Mouse (Mus musculus): ENCODE results near the gene Med15. TPM values are rescaled to one million over a fixed set of nuclear protein-coding genes. Genes with fewer than 3 reads are reported as not detected.

Gene Med15
- total RNA-seq, 2 experiments from 2014 or later: 66.2 to 69.6 TPM

DNA sequence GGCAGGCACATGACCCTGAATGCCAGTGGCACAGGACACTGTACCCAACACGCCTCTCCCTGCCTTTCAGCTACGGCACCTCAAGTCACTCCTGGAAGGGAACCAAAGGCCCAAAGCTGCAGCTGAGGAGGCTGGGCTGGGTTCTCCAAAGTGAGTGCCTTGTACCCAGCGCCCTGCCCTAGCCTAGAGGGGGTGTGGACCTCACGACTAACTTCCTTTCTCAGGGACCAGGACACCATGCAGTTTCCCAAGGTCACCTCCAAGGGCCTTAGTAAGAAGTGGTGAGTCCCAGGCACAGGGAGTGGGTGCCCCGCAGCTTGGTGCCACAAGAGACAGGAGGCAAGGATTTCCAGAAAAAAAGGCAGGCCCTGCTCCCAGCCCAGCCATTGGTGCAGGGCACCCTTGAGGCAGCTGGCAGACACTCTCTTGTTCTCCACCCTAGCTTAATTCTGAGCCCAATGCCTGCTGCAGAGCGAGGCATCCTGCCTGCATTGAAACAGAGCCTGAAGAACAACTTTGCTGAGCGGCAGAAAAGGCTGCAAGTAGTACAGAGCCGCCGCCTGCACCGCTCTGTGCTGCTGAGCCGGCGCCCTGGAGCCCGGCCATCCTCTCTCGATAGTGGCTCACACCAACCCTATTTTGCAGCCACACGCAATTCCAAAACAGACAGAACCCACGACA, 82.6 kb downstream of the Med15 start:
- peak; percentile 23 to 31 for DNase-seq (ENCODE audit: low spot score in 2 of 2)

DNA sequence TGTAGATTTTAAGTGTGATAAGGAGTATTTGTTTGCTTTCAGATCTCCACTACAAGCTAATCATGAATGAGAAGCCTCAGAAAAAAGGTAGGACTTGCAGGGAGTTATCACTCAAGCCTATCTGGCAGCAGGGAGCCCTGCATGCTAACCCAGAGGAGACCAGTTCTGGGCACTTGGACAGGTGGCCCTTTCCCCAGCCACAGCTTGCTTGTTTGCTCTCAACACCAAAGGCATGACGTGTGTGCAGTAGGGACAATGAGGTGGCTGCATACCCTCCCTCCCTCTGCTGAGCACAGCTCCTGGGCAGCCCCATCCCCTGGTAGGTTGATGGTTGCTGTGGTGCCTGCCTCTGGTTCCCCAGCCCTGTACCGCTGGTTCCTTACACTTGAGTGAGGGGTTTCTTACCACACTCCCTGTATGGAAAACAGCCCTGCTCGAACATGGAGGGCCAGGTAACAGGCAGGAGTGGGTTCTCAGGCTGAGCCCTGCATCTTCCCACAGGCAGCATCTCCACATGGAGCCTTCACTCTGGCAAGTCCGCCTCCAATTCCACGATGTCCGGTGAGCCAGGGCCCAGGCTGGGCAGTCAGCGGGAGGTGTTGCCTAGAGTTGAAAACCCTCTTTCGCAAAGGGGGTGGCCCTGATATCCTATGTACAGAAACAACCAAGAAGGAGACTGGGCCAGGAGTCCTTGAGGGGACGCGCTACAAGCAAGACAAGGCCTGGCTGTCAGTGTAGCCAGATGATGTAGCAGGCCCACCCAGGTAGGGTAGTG, 84.9 kb downstream of the Med15 start:
- DNase-seq (ENCODE audit: low spot score in 2 of 2): no peak

GRCm38 (mm10) chr16:17647156-17647555, 85.5 kb downstream of the Med15 start:
- no peak for DNase-seq (ENCODE audit: low spot score in 2 of 2)

DNA sequence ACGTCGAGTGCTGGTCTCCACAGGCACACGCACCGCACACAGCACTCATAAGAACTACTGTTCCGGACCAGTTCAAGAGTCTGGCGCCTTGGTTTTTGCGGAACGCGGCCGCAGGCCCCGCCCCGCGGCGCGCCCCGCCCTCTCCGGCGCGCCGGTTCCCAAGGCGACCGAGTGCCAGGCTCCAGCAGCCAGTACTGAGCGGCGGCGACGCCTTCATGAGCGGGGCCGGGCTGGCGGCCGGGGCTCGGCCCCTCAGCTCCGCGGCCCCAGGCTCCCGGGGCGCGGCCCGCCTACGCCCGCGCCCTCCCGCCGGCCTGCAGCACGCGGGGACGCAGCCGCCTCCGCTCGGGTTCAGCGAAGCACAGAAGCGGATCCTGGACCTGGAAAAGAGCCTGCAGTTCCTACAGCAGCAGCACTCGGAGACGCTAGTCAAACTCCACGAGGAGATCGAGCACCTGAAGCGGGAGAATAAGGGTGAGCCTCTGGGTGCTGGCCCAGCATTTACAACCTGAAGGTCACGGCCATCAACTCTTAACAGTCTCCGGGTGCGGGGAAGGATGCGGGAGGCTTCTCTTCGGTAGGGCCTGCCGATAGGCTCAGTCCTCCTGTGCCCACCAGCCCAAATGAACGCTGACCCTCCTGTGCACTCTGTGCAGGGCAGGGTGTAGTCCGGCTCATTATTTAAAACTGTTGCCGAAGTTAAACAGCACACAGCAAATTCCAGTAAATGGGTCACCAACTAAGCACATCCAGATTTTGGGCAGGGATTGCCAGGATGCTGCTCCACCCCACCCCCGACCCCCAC, 86.2 kb downstream of the Med15 start, which contains the start of gene Ccdc74a:
Gene Ccdc74a, plus strand, starts transcription at position 161 of the 805 bp plus-strand sequence.
- peak; percentile 67 to 81 for DNase-seq (ENCODE audit: low spot score in 2 of 2)

DNA sequence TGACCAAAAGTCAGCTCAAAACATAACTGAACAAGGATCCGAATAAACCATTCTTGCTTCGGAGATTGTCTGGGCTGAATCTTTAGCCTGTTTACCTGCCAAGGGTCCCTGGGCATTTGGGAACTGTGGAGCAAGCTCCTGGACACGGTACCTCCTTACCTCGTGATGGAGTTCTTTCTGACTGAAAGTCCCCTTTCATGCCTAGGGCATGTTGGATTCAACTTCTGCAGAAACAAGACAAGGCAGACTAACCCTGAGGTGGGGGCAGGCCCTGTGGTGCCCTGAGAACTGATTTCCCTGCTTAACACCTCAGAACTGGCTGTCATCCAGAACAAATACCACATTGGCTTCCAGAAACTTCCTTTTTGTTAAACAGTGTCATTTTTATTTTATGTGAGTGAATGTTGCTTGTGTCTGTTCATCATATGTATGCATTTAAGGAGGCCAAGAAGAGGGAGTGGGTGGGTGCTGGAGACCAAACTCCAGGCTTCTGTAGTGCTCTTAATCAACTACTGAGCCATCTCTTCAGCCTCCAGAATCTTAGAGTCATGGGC, 89.2 kb downstream of the Med15 start:
- no peak for DNase-seq (ENCODE audit: low spot score in 2 of 2)

GRCm38 (mm10) chr16:17642311-17642710, 90.4 kb downstream of the Med15 start:
- DNase-seq (ENCODE audit: low spot score in 2 of 2): no peak

- DNase-seq (ENCODE audit: low spot score in 2 of 2): no peak
Observed at GRCm38 (mm10) chr16:17641301-17641700, 91.4 kb downstream of the Med15 start.

GRCm38 (mm10) chr16:17640706-17641105, 92.0 kb downstream of the Med15 start:
- no peak for DNase-seq (ENCODE audit: low spot score in 2 of 2)

GRCm38 (mm10) chr16:17639951-17640350, 92.7 kb downstream of the Med15 start:
- DNase-seq (ENCODE audit: low spot score in 2 of 2): no peak

GRCm38 (mm10) chr16:17639081-17639480, 93.6 kb downstream of the Med15 start:
- DNase-seq (ENCODE audit: low spot score in 2 of 2): no peak

- no peak for DNase-seq (ENCODE audit: low spot score in 2 of 2)
Observed at GRCm38 (mm10) chr16:17638036-17638628, 94.6 kb downstream of the Med15 start.

GRCm38 (mm10) chr16:17637610-17638009, 95.1 kb downstream of the Med15 start:
- no peak for DNase-seq (ENCODE audit: low spot score in 2 of 2)

DNA sequence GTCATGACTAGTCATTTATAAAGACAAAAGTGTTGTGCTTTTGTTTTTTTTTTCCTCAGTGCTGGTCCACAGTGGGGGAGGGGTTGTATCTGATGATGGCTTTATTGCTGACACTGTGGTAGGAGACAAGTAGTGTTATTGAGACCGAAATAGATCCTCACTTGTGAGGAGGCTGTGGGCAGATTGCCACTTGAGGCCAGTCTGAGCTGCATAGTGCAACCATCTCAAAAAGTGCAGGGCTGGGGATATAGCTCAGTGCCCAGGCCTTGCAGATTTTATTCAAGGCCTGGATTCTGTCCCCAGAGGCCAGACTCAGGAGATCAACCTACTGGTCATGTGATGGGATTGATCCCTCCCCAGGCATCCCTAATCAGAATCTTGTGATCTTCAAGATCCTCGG, 95.8 kb downstream of the Med15 start:
- no peak for DNase-seq (ENCODE audit: low spot score in 2 of 2)

- no peak for DNase-seq (ENCODE audit: low spot score in 2 of 2)
Observed at GRCm38 (mm10) chr16:17633481-17634181, 99.1 kb downstream of the Med15 start.

DNA sequence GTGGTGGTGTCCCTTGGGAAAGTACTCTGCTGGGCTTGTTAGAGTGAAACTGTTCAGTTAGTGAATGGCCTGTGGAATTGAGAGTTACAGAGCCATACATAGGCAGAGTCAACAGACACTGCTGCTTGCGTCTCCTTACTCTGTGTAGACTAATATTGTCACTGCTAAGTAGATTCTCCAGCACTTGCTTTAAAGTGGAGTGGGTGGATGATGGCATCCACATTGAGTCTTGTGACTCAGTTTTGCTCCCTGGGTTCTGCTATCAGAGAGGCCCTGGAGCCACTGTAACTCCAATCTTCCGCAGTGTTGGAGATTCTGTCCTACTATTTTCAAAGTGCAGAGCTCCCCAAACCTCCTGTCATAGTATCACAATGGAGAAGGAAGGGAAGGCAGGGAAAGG, 100.1 kb downstream of the Med15 start:
- no peak for DNase-seq (ENCODE audit: low spot score in 2 of 2)

- no peak for DNase-seq (ENCODE audit: low spot score in 2 of 2)
Observed at GRCm38 (mm10) chr16:17626269-17626555, 106.5 kb downstream of the Med15 start.

DNA sequence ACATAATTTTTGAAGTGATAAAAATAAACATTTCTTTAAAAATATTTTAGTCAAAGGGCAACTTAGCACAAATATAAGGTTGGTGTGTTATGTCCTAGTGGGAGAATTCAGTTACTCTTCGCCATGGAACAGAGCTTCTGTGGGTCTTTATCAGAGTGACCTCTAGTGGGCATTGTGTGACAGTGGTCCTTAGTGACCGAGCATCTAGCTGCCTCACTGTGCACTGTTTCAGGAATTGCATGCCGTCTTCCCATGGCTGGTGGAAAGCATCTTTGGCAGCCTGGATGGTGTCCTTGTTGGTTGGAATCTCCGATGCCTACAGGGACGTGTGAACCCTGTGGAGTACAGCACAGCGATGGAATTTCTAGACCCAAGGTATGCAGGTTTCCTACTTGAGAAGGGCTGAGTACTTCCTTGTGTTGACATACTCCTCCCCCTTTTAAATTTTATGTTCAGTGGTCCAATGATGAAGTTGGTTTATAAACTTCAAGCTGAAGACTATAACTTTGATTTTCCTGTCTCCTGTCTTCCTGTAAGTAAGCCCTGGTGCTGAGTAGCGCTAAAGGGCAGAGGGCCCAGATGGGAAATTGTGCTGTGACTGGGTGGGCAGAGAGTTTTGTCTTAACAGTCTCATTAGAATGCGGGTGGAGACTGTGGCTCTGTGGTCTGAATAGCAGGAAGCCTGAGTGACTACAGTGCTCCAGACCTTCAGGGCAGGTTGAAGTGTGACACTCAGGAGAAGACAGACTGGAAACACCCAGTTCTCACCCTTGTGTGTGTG, 107.0 kb downstream of the Med15 start:
- no peak for DNase-seq (ENCODE audit: low spot score in 2 of 2)

GRCm38 (mm10) chr16:17621936-17622335, 110.8 kb downstream of the Med15 start:
- DNase-seq (ENCODE audit: low spot score in 2 of 2): no peak

DNA sequence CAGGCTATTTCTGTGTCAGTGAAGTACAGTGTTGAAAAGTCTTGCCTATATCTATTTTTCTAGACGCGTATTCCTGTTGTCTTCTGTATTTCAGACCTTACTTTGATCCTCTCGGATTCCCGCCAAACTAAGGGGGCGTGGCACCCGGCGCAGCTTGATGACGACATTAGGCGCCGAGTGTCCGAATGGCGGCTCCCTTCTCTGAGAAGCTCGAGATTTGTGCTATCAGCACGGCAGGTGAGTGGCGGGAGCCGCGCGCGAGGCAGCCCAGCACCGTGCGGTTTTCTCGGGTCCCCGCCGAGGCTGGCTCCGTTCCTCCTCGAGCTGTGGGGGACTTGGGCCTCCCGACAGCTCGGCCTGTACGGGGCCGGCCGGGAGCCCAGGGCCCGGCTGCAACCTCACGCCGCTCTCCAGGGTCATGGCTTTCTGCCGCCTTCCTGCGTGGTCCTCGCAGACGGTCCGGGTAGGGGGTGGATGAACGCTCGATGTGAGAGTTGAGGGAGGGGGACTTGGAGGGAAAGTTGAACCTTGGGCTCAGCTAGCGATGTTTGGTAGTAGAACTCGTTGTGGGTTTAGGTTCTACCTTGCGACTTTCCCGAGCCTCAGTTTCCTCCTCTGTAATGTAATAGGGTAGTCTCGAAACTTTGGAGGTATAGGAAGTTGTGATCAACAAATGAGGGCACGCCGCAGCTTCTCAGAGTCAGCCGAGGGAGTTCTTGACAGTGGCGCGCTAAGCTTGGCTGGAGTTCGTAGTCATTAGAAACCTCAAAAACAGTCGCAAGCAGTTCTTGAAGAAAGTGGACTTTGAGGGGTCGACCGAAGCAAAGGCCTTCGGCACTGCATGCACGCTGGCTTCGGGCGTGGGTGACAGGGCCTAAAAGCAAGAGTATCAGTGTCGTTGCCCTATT, 113.2 kb downstream of the Med15 start, which contains the start of gene Smpd4:
Gene Smpd4, plus strand, starts transcription at position 157 of the 908 bp plus-strand sequence.
- peak; percentile 93 to 94 for DNase-seq (ENCODE audit: low spot score in 2 of 2)
